Mouse (Mus musculus): ENCODE measurements at regions not wholly inside any gene's neighbourhood (a gene's known extent, or its start where the extent isn't known, plus 50 kb on each side); places are given as distances from the start of the nearest gene placed in this dataset.

- H3K36me3 ChIP-seq (ENCODE audit: control insufficient read depth, insufficient read depth, low read length), result no peaks in the 10 kb centered on the region
- H3K9me3 ChIP-seq (ENCODE audit: control insufficient read depth, low read length), result no peaks in the 10 kb centered on the region
- WGBS, result 91% methylated on average over 5 of the region's 5 CpGs
Measured at GRCm38 (mm10) chr9:98721381-98721780, 119.9 kb upstream of the Mrps22 start.

GRCm38 (mm10) chr9:98717701-98718270 lies 116.3 kb upstream of the Mrps22 start:
- Histone ChIP-seq H3K9ac (ENCODE audit: low read length) (no peak overlapping the region), H3K36me3 (ENCODE audit: control insufficient read depth, insufficient read depth, low read length) (no peaks in the 10 kb centered on the region), H3K9me3 (ENCODE audit: control insufficient read depth, low read length) (no peaks in the 10 kb centered on the region), H3K4me3 (ENCODE audit: low read depth, low read length) (no peak overlapping the region), H3K4me2 (no peak overlapping the region), H3K27ac (ENCODE audit: low read depth, low read length) (no peak overlapping the region), H3K27me3 (ENCODE audit: control insufficient read depth, insufficient read depth, low read length) (no peaks in the 10 kb centered on the region), H3K4me1 (ENCODE audit: control insufficient read depth, insufficient read depth, low read length) (no peaks in the 10 kb centered on the region)
- ATAC-seq (ENCODE audit: low FRiP score), result no peak
- DNase-seq (ENCODE audit: low spot score, missing footprints), result peak; percentile 60
- WGBS, result 81% methylated on average over 11 of the region's 11 CpGs

More at GRCm38 (mm10) chr9:98721381-98721780, 119.9 kb upstream of the Mrps22 start:
- H3K9ac ChIP-seq (ENCODE audit: low read length), result no peak overlapping the region
- no peak for DNase-seq (ENCODE audit: low spot score, missing footprints)
- H3K4me1 ChIP-seq (ENCODE audit: control insufficient read depth, insufficient read depth, low read length), result no peaks in the 10 kb centered on the region
- H3K4me3 ChIP-seq (ENCODE audit: low read depth, low read length), result no peak overlapping the region
- no peak overlapping the region for H3K27ac ChIP-seq (ENCODE audit: low read depth, low read length)
- H3K4me2 ChIP-seq, result no peak overlapping the region
- no peak for ATAC-seq (ENCODE audit: low FRiP score)
- no peaks in the 10 kb centered on the region for H3K27me3 ChIP-seq (ENCODE audit: control insufficient read depth, insufficient read depth, low read length)

- WGBS, result 89% methylated on average over 9 of the region's 9 CpGs
- H3K9ac ChIP-seq (ENCODE audit: low read length), result no peak overlapping the region
- no peaks in the 10 kb centered on the region for H3K36me3 ChIP-seq (ENCODE audit: control insufficient read depth, insufficient read depth, low read length)
- no peak for ATAC-seq (ENCODE audit: low FRiP score)
- H3K27ac ChIP-seq (ENCODE audit: low read depth, low read length), result no peak overlapping the region
- DNase-seq (ENCODE audit: low spot score, missing footprints), result no peak
- H3K4me3 ChIP-seq (ENCODE audit: low read depth, low read length), result no peak overlapping the region
- no peaks in the 10 kb centered on the region for H3K27me3 ChIP-seq (ENCODE audit: control insufficient read depth, insufficient read depth, low read length)
- no peak overlapping the region for H3K4me2 ChIP-seq
- H3K4me1 ChIP-seq (ENCODE audit: control insufficient read depth, insufficient read depth, low read length), result no peaks in the 10 kb centered on the region
- H3K9me3 ChIP-seq (ENCODE audit: control insufficient read depth, low read length), result no peaks in the 10 kb centered on the region
Measured at GRCm38 (mm10) chr9:98714661-98715060, 113.2 kb upstream of the Mrps22 start.

GRCm38 (mm10) chr9:98712826-98713225 lies 111.4 kb upstream of the Mrps22 start:
- Histone ChIP-seq H3K4me3 (ENCODE audit: low read depth, low read length) (no peak overlapping the region), H3K4me1 (ENCODE audit: control insufficient read depth, insufficient read depth, low read length) (no peaks in the 10 kb centered on the region), H3K27ac (ENCODE audit: low read depth, low read length) (no peak overlapping the region), H3K27me3 (ENCODE audit: control insufficient read depth, insufficient read depth, low read length) (no peaks in the 10 kb centered on the region), H3K4me2 (no peak overlapping the region), H3K9me3 (ENCODE audit: control insufficient read depth, low read length) (no peaks in the 10 kb centered on the region), H3K9ac (ENCODE audit: low read length) (no peak overlapping the region), H3K36me3 (ENCODE audit: control insufficient read depth, insufficient read depth, low read length) (no peaks in the 10 kb centered on the region)
- WGBS, result 95% methylated on average over 7 of the region's 7 CpGs
- DNase-seq (ENCODE audit: low spot score, missing footprints) (no peak), ATAC-seq (ENCODE audit: low FRiP score) (no peak)

GRCm38 (mm10) chr9:98712023-98712563 lies 110.6 kb upstream of the Mrps22 start:
- Histone ChIP-seq H3K9me3 (ENCODE audit: control insufficient read depth, low read length) (no peaks in the 10 kb centered on the region), H3K9ac (ENCODE audit: low read length) (no peak overlapping the region), H3K4me1 (ENCODE audit: control insufficient read depth, insufficient read depth, low read length) (no peaks in the 10 kb centered on the region), H3K36me3 (ENCODE audit: control insufficient read depth, insufficient read depth, low read length) (no peaks in the 10 kb centered on the region), H3K27ac (ENCODE audit: low read depth, low read length) (no peak overlapping the region), H3K4me2 (no peak overlapping the region), H3K4me3 (ENCODE audit: low read depth, low read length) (no peak overlapping the region), H3K27me3 (ENCODE audit: control insufficient read depth, insufficient read depth, low read length) (no peaks in the 10 kb centered on the region)
- DNase-seq (ENCODE audit: low spot score, missing footprints) (no peak), ATAC-seq (ENCODE audit: low FRiP score) (no peak)
- whole genome bisulfite sequencing, result 79% methylated on average over 8 of the region's 8 CpGs

- H3K27me3 ChIP-seq (ENCODE audit: control insufficient read depth, insufficient read depth, low read length), result no peaks in the 10 kb centered on the region
- WGBS, result 69% methylated on average over 9 of the region's 9 CpGs
- DNase-seq (ENCODE audit: low spot score, missing footprints), result no peak
- no peaks in the 10 kb centered on the region for H3K36me3 ChIP-seq (ENCODE audit: control insufficient read depth, insufficient read depth, low read length)
- H3K4me1 ChIP-seq (ENCODE audit: control insufficient read depth, insufficient read depth, low read length), result no peaks in the 10 kb centered on the region
- no peaks in the 10 kb centered on the region for H3K9me3 ChIP-seq (ENCODE audit: control insufficient read depth, low read length)
- ATAC-seq (ENCODE audit: low FRiP score), result no peak
- H3K27ac ChIP-seq (ENCODE audit: low read depth, low read length), result no peak overlapping the region
- no peak overlapping the region for H3K4me3 ChIP-seq (ENCODE audit: low read depth, low read length)
- H3K9ac ChIP-seq (ENCODE audit: low read length), result no peak overlapping the region
- no peak overlapping the region for H3K4me2 ChIP-seq
Measured at GRCm38 (mm10) chr9:98710155-98710710, 108.8 kb upstream of the Mrps22 start.

- no peak overlapping the region for H3K4me2 ChIP-seq
- H3K4me3 ChIP-seq (ENCODE audit: low read depth, low read length), result no peak overlapping the region
- no peaks in the 10 kb centered on the region for H3K4me1 ChIP-seq (ENCODE audit: control insufficient read depth, insufficient read depth, low read length)
- H3K36me3 ChIP-seq (ENCODE audit: control insufficient read depth, insufficient read depth, low read length), result no peaks in the 10 kb centered on the region
- H3K9me3 ChIP-seq (ENCODE audit: control insufficient read depth, low read length), result no peaks in the 10 kb centered on the region
- no peak overlapping the region for H3K27ac ChIP-seq (ENCODE audit: low read depth, low read length)
- no peak overlapping the region for H3K9ac ChIP-seq (ENCODE audit: low read length)
- DNase-seq (ENCODE audit: low spot score, missing footprints), result no peak
- no peaks in the 10 kb centered on the region for H3K27me3 ChIP-seq (ENCODE audit: control insufficient read depth, insufficient read depth, low read length)
- no peak for ATAC-seq (ENCODE audit: low FRiP score)
- 53% methylated on average over 18 of the region's 18 CpGs for WGBS
Measured at GRCm38 (mm10) chr9:98708001-98708680, 106.7 kb upstream of the Mrps22 start.

- DNase-seq (ENCODE audit: low spot score, missing footprints) (no peak), ATAC-seq (ENCODE audit: low FRiP score) (no peak)
- Histone ChIP-seq H3K36me3 (ENCODE audit: control insufficient read depth, insufficient read depth, low read length) (no peaks in the 10 kb centered on the region), H3K4me3 (ENCODE audit: low read depth, low read length) (no peak overlapping the region), H3K27me3 (ENCODE audit: control insufficient read depth, insufficient read depth, low read length) (no peaks in the 10 kb centered on the region), H3K9me3 (ENCODE audit: control insufficient read depth, low read length) (no peaks in the 10 kb centered on the region), H3K27ac (ENCODE audit: low read depth, low read length) (no peak overlapping the region), H3K4me2 (no peak overlapping the region), H3K9ac (ENCODE audit: low read length) (no peak overlapping the region), H3K4me1 (ENCODE audit: control insufficient read depth, insufficient read depth, low read length) (no peaks in the 10 kb centered on the region)
- WGBS, result 79% methylated on average over 6 of the region's 6 CpGs
Measured at GRCm38 (mm10) chr9:98707491-98707890, 106.0 kb upstream of the Mrps22 start.

- no peaks in the 10 kb centered on the region for H3K4me1 ChIP-seq (ENCODE audit: control insufficient read depth, insufficient read depth, low read length)
- WGBS, result 21% methylated on average over 5 of the region's 5 CpGs
- H3K27me3 ChIP-seq (ENCODE audit: control insufficient read depth, insufficient read depth, low read length), result no peaks in the 10 kb centered on the region
- H3K4me2 ChIP-seq, result no peak overlapping the region
- no peak overlapping the region for H3K27ac ChIP-seq (ENCODE audit: low read depth, low read length)
- ATAC-seq (ENCODE audit: low FRiP score) (no peak), DNase-seq (ENCODE audit: low spot score, missing footprints) (peak; percentile 65)
- H3K36me3 ChIP-seq (ENCODE audit: control insufficient read depth, insufficient read depth, low read length), result no peaks in the 10 kb centered on the region
- H3K9me3 ChIP-seq (ENCODE audit: control insufficient read depth, low read length), result no peaks in the 10 kb centered on the region
- no peak overlapping the region for H3K4me3 ChIP-seq (ENCODE audit: low read depth, low read length)
- no peak overlapping the region for H3K9ac ChIP-seq (ENCODE audit: low read length)
Measured at GRCm38 (mm10) chr9:98704131-98704530, 102.7 kb upstream of the Mrps22 start.
